Mouse (Mus musculus): ENCODE measurements at regions not wholly inside any gene's neighbourhood (a gene's known extent, or its start where the extent isn't known, plus 50 kb on each side); places are given as distances from the start of the nearest gene placed in this dataset.

DNA sequence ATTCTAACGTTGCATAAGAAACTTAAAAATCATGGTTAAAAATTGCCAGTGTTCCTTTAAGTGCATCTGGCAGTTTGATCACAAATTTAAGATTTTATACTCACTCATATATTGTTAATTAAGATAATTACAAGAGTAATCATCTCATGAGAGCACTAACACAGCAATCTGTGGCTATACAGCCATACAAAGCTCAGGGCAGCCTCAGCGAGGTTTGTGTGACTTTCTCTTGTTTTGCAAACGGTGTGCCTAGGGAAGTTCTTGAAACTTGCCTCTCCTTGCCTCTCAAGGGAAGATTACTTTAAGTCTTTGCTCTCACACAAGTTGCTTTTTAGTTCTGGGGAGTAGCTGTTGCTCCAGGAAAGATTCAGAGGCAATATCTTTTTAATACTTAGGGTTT, 58.1 kb upstream of the Slc1a4 start:
- TF ChIP-seq POLR2A (IDR thresholded peaks at IDR 0.05; ENCODE audit: insufficient read depth, low read length) (no peak), CTCF (IDR thresholded peaks at IDR 0.05; ENCODE audit: low read depth, low read length) (no peak)
